Mouse (Mus musculus): Measurements from ENCODE around the gene Slc22a19. TPM values are rescaled to one million over a fixed set of nuclear protein-coding genes. Genes with fewer than 3 reads are reported as not detected.

Gene Slc22a19
- total and polyA plus RNA-seq, 2 experiments = not detected

- Histone ChIP-seq H3K36me3 (ENCODE audit: control insufficient read depth, insufficient read depth, low read length) (no peaks in the 10 kb centered on the region), H3K4me1 (ENCODE audit: control insufficient read depth, insufficient read depth, low read length) (no peaks in the 10 kb centered on the region), H3K9ac (ENCODE audit: low read depth, low read length) (no peak overlapping the region), H3K4me3 (ENCODE audit: insufficient read depth, low read depth, low read length) (no peak overlapping the region), H3K27me3 (ENCODE audit: control insufficient read depth, insufficient read depth, low read length) (0 out of 2 replicates have a peak, but pooled peaks cover 3% of the 10 kb centered on the region), H3K79me2 (ENCODE audit: control insufficient read depth, insufficient read depth, low read length) (no peaks in the 10 kb centered on the region), H3K27ac (replicated peaks; ENCODE audit: insufficient read depth, low read depth, low read length) (no peak overlapping the region)
- no peak for TF ChIP-seq CTCF (IDR thresholded peaks at IDR 0.05; ENCODE audit: low read depth, low read length)
- no peak for TF ChIP-seq POLR2A (IDR thresholded peaks at IDR 0.05; ENCODE audit: extremely low read depth, insufficient read depth, low read length)
- DNase-seq (ENCODE audit: extremely low read depth, low read depth, low spot score) = no peak
- 44% methylated on average over 1 of the region's 1 CpGs for WGBS
These were observed 39.1 kb downstream of the Slc22a19 start for GRCm38 (mm10) chr19:7672033-7672432.

DNA sequence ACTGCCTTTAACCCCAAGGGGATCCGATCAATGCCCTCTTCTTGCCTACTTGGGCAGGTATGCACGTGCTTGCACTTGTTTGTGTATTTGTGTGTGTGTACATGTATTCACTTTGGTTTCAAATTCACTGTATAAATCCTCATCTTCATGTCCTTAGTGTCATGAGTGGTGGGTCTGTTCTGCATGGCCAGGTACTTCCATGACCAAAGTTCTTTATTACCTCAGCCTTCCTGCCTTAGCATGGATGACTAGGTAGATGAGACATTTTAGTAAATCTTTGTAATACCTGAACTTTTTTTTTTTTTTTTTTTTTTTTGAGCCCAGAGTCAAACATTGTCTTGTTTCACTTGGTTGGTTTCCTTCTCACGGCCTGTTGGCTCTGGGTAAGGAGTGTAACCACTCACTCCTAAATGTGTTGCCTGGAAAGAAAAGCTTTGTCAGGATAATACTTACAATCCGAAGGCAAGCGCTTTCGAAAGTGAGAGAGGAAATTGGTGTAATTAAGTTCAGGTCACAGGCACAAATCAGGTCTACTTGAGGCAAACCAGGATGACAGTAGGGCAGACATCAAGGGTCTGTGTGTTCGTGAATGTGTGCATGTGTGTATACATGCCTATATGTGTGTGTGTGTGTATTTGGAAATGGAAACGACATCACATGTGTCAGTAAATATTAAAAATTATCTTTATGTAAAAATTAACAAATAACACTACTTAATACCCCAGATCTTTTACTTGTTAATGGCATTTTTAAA is 62.0 kb downstream of the Slc22a19 start:
- no peak overlapping the region for H3K27ac ChIP-seq (replicated peaks; ENCODE audit: insufficient read depth, low read depth, low read length)
- no peak for DNase-seq (ENCODE audit: extremely low read depth, low read depth, low spot score)
- H3K27me3 ChIP-seq (ENCODE audit: control insufficient read depth, insufficient read depth, low read length) = no peaks in the 10 kb centered on the region
- no peak for TF ChIP-seq POLR2A (IDR thresholded peaks at IDR 0.05; ENCODE audit: extremely low read depth, insufficient read depth, low read length)
- TF ChIP-seq CTCF (IDR thresholded peaks at IDR 0.05; ENCODE audit: low read depth, low read length) = no peak
- no peaks in the 10 kb centered on the region; the same call in 1 of the 2 replicates for H3K4me1 ChIP-seq (ENCODE audit: control insufficient read depth, insufficient read depth, low read length)
- H3K9ac ChIP-seq (ENCODE audit: low read depth, low read length) = no peak overlapping the region
- no peaks in the 10 kb centered on the region for H3K79me2 ChIP-seq (ENCODE audit: control insufficient read depth, insufficient read depth, low read length)
- no peak overlapping the region for H3K4me3 ChIP-seq (ENCODE audit: insufficient read depth, low read depth, low read length)
- no peaks in the 10 kb centered on the region for H3K36me3 ChIP-seq (ENCODE audit: control insufficient read depth, insufficient read depth, low read length)
- WGBS = 87% methylated on average over 8 of the region's 8 CpGs

- Histone ChIP-seq H3K27me3 (ENCODE audit: control insufficient read depth, insufficient read depth, low read length) (no peaks in the 10 kb centered on the region), H3K79me2 (ENCODE audit: control insufficient read depth, insufficient read depth, low read length) (no peaks in the 10 kb centered on the region), H3K4me3 (ENCODE audit: insufficient read depth, low read depth, low read length) (no peak overlapping the region), H3K36me3 (ENCODE audit: control insufficient read depth, insufficient read depth, low read length) (no peaks in the 10 kb centered on the region), H3K27ac (replicated peaks; ENCODE audit: insufficient read depth, low read depth, low read length) (no peak overlapping the region), H3K9ac (ENCODE audit: low read depth, low read length) (no peak overlapping the region), H3K4me1 (ENCODE audit: control insufficient read depth, insufficient read depth, low read length) (no peaks in the 10 kb centered on the region; the same call in 1 of the 2 replicates)
- 71% methylated on average over 1 of the region's 1 CpGs for WGBS
- no peak for DNase-seq (ENCODE audit: extremely low read depth, low read depth, low spot score)
- no peak for TF ChIP-seq POLR2A (IDR thresholded peaks at IDR 0.05; ENCODE audit: extremely low read depth, insufficient read depth, low read length)
- no peak for TF ChIP-seq CTCF (IDR thresholded peaks at IDR 0.05; ENCODE audit: low read depth, low read length)
These were observed 77.3 kb downstream of the Slc22a19 start for GRCm38 (mm10) chr19:7633786-7634185.

DNA sequence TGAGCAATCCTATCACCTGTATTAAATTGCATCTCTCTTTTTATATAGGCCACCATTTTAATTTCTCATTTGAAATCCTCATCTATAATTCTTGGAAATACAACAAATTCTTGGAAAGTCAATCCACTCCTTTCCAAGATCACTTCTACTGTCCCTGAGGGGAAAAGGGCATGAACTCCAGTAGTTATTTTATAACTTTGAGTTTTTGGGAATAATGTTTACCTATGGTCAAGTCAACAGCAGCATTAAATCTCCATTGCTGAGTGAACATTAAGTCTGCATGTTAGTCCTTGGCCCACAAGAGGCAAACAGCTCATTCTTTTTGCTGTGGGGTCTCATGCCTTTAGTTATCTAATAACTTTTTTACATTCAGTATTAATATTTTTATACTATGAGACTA is 78.1 kb downstream of the Slc22a19 start:
- no peaks in the 10 kb centered on the region; the same call in 1 of the 2 replicates for H3K4me1 ChIP-seq (ENCODE audit: control insufficient read depth, insufficient read depth, low read length)
- H3K4me3 ChIP-seq (ENCODE audit: insufficient read depth, low read depth, low read length) = no peak overlapping the region
- no peaks in the 10 kb centered on the region for H3K79me2 ChIP-seq (ENCODE audit: control insufficient read depth, insufficient read depth, low read length)

More for the DNA sequence above, 78.1 kb downstream of the Slc22a19 start:
- TF ChIP-seq POLR2A (IDR thresholded peaks at IDR 0.05; ENCODE audit: extremely low read depth, insufficient read depth, low read length) (no peak), CTCF (IDR thresholded peaks at IDR 0.05; ENCODE audit: low read depth, low read length) (no peak)
- no peaks in the 10 kb centered on the region for H3K36me3 ChIP-seq (ENCODE audit: control insufficient read depth, insufficient read depth, low read length)
- no peak overlapping the region for H3K9ac ChIP-seq (ENCODE audit: low read depth, low read length)
- DNase-seq (ENCODE audit: extremely low read depth, low read depth, low spot score) = peak; percentile 35
- H3K27ac ChIP-seq (replicated peaks; ENCODE audit: insufficient read depth, low read depth, low read length) = no peak overlapping the region
- no peaks in the 10 kb centered on the region for H3K27me3 ChIP-seq (ENCODE audit: control insufficient read depth, insufficient read depth, low read length)

Other genes with a start within 250 kb of the Slc22a19 start
- gene Rtn3, start 228.0 kb downstream of the Slc22a19 start, total RNA-seq (2014; rRNA removed) = 22.5 and 33.6 TPM in 2 replicates
- gene Rtn3, start 228.0 kb downstream of the Slc22a19 start, polyA plus RNA-seq (2012; rRNA removed) = 45.7 and 50.0 TPM in 2 replicates
- 69.9 and 74.5 TPM in 2 replicates for gene Atl3, start 217.3 kb downstream of the Slc22a19 start, total RNA-seq (2014; rRNA removed)
- 16.5 and 19.4 TPM in 2 replicates for gene Atl3, start 217.3 kb downstream of the Slc22a19 start, polyA plus RNA-seq (2012; rRNA removed)
- 6.3 and 9.7 TPM in 2 replicates for gene Pla2g16, start 153.9 kb downstream of the Slc22a19 start, total RNA-seq (2014; rRNA removed)
- 4.3 and 6.5 TPM in 2 replicates for gene Pla2g16, start 153.9 kb downstream of the Slc22a19 start, polyA plus RNA-seq (2012; rRNA removed)
- not detected in 2 replicates for gene Lgals12, start 104.1 kb downstream of the Slc22a19 start, total RNA-seq (2014; rRNA removed)
- not detected in 2 replicates for gene Lgals12, start 104.1 kb downstream of the Slc22a19 start, polyA plus RNA-seq (2012; rRNA removed)
- gene Hrasls5, start 98.8 kb downstream of the Slc22a19 start, total RNA-seq (2014; rRNA removed) = not detected in 2 replicates
- not detected in 2 replicates for gene Hrasls5, start 98.8 kb downstream of the Slc22a19 start, polyA plus RNA-seq (2012; rRNA removed)
- gene Slc22a26, start 91.4 kb upstream of the Slc22a19 start, total RNA-seq (2014; rRNA removed) = 204 and 219 TPM in 2 replicates
- 61.3 and 79.5 TPM in 2 replicates for gene Slc22a26, start 91.4 kb upstream of the Slc22a19 start, polyA plus RNA-seq (2012; rRNA removed)